Mouse (Mus musculus) forebrain, postnatal 0 days (tissue): ENCODE data around the gene Tctn3. TPM values are rescaled to one million over a fixed set of nuclear protein-coding genes. Genes with fewer than 3 reads are reported as not detected.

Experiments used
- ATAC-seq: fragments of 200-750 bp; cut with Nextera tagmentation; 2 replicates; pipeline ENCODE4 v1.8.0; 2017; ENCODE audit warnings: mild to moderate bottlenecking, moderate library complexity
- DNase-seq: peaks from one replicate; pipeline ENCODE4 v3.0.0-alpha.2; 2015
- H3K27ac ChIP-seq: fragments of 300-500 bp; sonication (generic); 2 replicates; pipeline ENCODE4 v1.5.1; 2014; ENCODE audit warnings: low read depth, mild to moderate bottlenecking, antibody characterized with exemption, low read length, moderate library complexity, mixed read lengths
- H3K27me3 ChIP-seq: fragments of 300-500 bp; sonication (generic); 2 replicates; pipeline ENCODE4 v1.6.1; 2014; ENCODE audit warnings: mild to moderate bottlenecking, low read length, mixed read lengths; ENCODE audit not compliant: insufficient read depth
- H3K36me3 ChIP-seq: fragments of 300-500 bp; sonication (generic); 2 replicates; pipeline ENCODE4 v1.6.1; 2014; ENCODE audit warnings: mild to moderate bottlenecking, moderate library complexity; ENCODE audit not compliant: insufficient read depth
- H3K4me1 ChIP-seq: fragments of 300-500 bp; sonication (generic); 2 replicates; pipeline ENCODE4 v1.6.1; 2014; ENCODE audit warnings: antibody characterized with exemption; ENCODE audit not compliant: insufficient read depth
- H3K4me2 ChIP-seq: fragments of 300-500 bp; sonication (generic); 2 replicates; pipeline ENCODE4 v1.6.1; 2014; ENCODE audit warnings: low read depth, mild to moderate bottlenecking, moderate library complexity
- H3K4me3 ChIP-seq: fragments of 300-500 bp; sonication (generic); 2 replicates; pipeline ENCODE4 v1.5.1; 2014; ENCODE audit warnings: low read depth, low read length, mixed read lengths
- H3K9ac ChIP-seq: fragments of 300-500 bp; sonication (generic); 2 replicates; pipeline ENCODE4 v1.6.1; 2014; ENCODE audit warnings: mild to moderate bottlenecking
- H3K9me3 ChIP-seq: fragments of 300-500 bp; sonication (generic); 2 replicates; pipeline ENCODE4 v1.6.1; 2016; ENCODE audit warnings: low read length
- CTCF ChIP-seq: sonication (generic); IDR thresholded peaks from 2 replicates; pipeline ENCODE4 v1.5.1; 2016; ENCODE audit warnings: antibody characterized with exemption, control low read depth, low read depth
- WGBS: fragments of 180-500 bp; shearing (Covaris S2); extraction: QIAGEN DNeasy Blood & Tissue Kit; methylation state at CpG from one replicate; pipeline ENCODE4 v1.1.7; 2014; 5-methylcytosine and 5-hydroxymethylcytosine counted together
- polyA plus RNA-seq: library from polyadenylated mRNA; unstranded; fragments of >200 nt; fragmentation: Nextera tagmentation; extraction: Ambion mirVana; gene quantifications from 2 replicates; pipeline ENCODE4 v1.2.1, GENCODE M21; 2015
- total RNA-seq: library from RNA; depleted of rRNA; stranded (reverse); fragments of >200 nt; gene quantifications from 2 replicates; pipeline ENCODE4 v1.2.3, GENCODE M21; 2014; rRNA removed

The Tctn3 gene
- total RNA-seq (25.6 and 28.0 TPM in 2 replicates), polyA plus RNA-seq (12.3 and 15.1 TPM in 2 replicates)

DNA sequence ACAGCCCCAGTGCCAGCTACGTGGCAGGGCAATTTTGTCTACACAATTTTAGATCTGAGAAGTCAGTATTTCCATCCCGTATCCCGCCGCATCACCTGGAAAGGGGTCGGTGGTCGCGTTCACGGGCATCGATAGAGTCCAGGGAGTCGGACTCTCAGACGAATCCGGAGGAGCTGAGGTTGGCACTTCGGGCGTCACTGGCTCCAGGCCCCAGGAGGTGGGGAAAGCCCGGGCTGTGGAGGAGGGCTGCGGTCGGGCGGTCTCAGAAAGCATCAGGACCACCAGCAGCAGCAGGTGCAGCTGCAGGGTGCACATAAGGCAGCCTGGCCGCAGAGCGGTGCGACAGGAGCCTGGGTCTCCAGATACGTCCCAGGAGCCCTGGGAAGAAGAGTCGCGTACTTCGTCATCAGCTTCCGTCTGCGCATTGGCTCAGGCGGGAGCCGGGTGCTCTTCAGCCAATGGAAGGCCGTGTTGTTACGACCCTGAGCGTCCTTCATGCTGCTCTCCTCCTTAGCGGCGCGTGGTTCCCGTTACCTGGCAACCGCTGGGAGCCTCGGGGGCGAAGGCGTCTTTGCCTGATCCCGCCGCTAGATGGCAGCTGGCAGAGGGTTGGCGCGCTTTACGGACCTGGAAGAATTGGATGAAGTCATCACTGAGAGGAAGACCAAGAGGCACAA, at the start of gene Tctn3, which contains the start of gene Entpd1:
Tctn3 (minus strand) TSS at position 404 of the 677 bp plus-strand sequence.
Entpd1 (plus strand) TSS at position 537 of the 677 bp plus-strand sequence.
- TF ChIP-seq CTCF: peak; percentile 97
- Histone ChIP-seq H3K27me3 (no peaks in the 10 kb centered on the region), H3K4me1 (peaks cover 4% of the 10 kb centered on the region; the same call in 1 of the 2 replicates), H3K9me3 (no peaks in the 10 kb centered on the region), H3K36me3 (peaks cover 21% of the 10 kb centered on the region), H3K9ac (peak within 1 kb of the TSS; percentile 64), H3K4me3 (peak within 1 kb of the TSS; percentile 69), H3K4me2 (peak within 1 kb of the TSS; percentile 62), H3K27ac (no peak within 1 kb of the TSS)
- under 1% methylated on average over 45 of the region's 45 CpGs for WGBS
- ATAC-seq (peak; percentile 100), DNase-seq (peak; percentile 99)

- Histone ChIP-seq H3K27ac (no peak overlapping the region), H3K36me3 (no peaks in the 10 kb centered on the region), H3K9me3 (no peaks in the 10 kb centered on the region), H3K4me1 (no peaks in the 10 kb centered on the region), H3K9ac (no peak overlapping the region), H3K27me3 (no peaks in the 10 kb centered on the region), H3K4me2 (peak overlapping the region; percentile 51), H3K4me3 (peak overlapping the region; percentile 36; the same call in 1 of the 2 replicates)
- 83% methylated on average over 2 of the region's 2 CpGs for WGBS
- no peak for TF ChIP-seq CTCF
- ATAC-seq (no peak), DNase-seq (no peak)
Observed at GRCm38 (mm10) chr19:40661108-40661507, 49.1 kb upstream of the Tctn3 start.

DNA sequence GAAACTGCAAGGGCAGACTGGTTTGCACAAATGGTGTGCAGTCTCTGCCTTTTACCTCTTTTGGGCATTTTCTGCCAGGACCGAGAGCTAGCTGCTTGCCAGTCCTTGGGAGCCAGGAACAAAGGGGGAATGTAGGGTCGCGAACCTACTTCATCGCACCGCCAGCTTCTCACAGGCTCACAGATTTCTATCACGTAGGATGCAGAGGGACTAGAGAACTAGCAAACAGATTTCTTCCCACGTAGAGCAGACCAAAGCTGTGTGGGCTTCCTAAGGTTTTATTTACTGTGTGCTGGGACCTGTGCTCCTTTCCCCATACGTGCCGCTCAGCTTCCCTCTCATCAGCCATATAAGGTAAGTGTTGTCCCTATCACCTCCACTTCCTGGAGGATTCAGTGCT, 48.5 kb upstream of the Tctn3 start:
- peak; percentile 46 for ATAC-seq
- Histone ChIP-seq H3K4me2 (peak overlapping the region; percentile 51), H3K27ac (peak overlapping the region; percentile 73), H3K4me3 (peak overlapping the region; percentile 36), H3K4me1 (no peaks in the 10 kb centered on the region), H3K9me3 (no peaks in the 10 kb centered on the region), H3K9ac (peak overlapping the region; percentile 52), H3K36me3 (no peaks in the 10 kb centered on the region), H3K27me3 (no peaks in the 10 kb centered on the region)
- 13% methylated on average over 9 of the region's 9 CpGs for WGBS
- no peak for DNase-seq
- TF ChIP-seq CTCF: no peak

DNA sequence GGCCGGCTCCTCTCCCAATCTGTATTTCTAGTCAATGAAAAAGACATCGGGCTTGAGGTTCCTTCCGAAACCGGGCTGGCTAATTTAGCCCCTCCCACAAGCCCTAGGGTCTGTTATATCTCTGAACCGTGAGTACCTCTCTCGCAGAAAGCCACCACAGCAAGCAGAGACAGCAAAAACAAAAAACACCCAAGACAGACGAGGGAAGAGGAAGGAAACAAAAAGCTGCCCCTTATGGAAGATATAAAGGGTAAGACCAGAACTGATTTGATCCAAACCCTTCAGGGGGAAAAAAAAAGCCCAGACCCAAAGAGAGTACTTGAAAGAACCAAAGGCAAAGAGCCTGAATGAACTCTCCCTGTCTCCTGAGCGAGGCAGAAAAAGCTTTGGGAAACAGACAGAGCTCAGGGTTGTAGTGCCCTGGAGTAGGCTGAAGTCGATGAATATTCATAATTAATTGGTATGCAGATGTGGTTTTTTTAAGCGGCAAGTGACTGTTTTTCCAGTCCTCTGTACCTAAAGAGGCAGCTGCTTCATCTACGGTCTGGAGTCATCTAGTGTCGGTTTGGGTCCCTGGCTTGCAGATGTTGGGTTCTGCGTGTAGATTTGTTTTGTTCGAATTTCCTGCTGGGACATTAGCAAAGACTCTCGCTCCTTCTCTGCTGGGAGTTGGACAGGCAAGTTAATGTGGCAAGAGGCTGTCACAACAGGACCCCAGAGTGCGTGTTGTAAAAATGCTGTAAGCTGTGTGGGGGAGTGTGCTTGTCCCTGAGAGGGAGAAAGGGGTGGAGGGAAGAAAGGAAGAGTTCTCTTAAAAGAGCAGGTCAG, 47.8 kb upstream of the Tctn3 start:
- peak overlapping the region; percentile 36 for H3K4me3 ChIP-seq
- TF ChIP-seq CTCF: no peak
- no peaks in the 10 kb centered on the region for H3K9me3 ChIP-seq
- H3K4me2 ChIP-seq: peak overlapping the region; percentile 51
- H3K27me3 ChIP-seq: no peaks in the 10 kb centered on the region
- no peaks in the 10 kb centered on the region for H3K4me1 ChIP-seq
- peak overlapping the region; percentile 73 for H3K27ac ChIP-seq
- DNase-seq (peak; percentile 57), ATAC-seq (peak; percentile 87)
- WGBS: 0% methylated on average over 16 of the region's 16 CpGs
- no peaks in the 10 kb centered on the region for H3K36me3 ChIP-seq
- H3K9ac ChIP-seq: peak overlapping the region; percentile 52

DNA sequence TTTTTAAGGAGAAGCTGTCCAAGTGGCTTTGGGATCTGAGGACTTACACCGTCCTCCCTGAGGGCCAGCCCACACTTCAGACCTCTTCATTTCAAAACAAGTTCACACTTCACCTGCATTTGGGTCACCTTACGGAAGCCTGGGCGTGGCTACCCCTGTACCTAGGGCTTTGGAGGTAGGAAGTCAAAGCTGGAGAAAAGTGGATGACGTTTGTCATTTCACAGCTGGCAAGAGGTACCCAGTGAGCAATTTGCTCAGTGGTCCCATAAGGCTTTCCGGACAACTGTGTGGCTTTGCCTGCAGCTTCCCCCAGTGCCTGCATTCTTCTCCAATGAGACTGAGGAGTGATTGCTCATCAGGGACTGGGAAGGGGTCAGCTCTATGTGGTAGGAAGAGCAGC, 46.9 kb upstream of the Tctn3 start:
- 66% methylated on average over 5 of the region's 5 CpGs for WGBS
- Histone ChIP-seq H3K9ac (no peak overlapping the region), H3K27me3 (no peaks in the 10 kb centered on the region), H3K4me3 (no peak overlapping the region), H3K9me3 (no peaks in the 10 kb centered on the region), H3K36me3 (no peaks in the 10 kb centered on the region), H3K4me2 (0 out of 2 replicates have a peak overlapping the region, but pooled peaks have one; percentile 51), H3K4me1 (no peaks in the 10 kb centered on the region), H3K27ac (no peak overlapping the region)
- DNase-seq (no peak), ATAC-seq (no peak)
- TF ChIP-seq CTCF: no peak

GRCm38 (mm10) chr19:40658281-40658680, 46.2 kb upstream of the Tctn3 start:
- Histone ChIP-seq H3K27me3 (no peaks in the 10 kb centered on the region), H3K4me1 (no peaks in the 10 kb centered on the region), H3K4me3 (no peak overlapping the region), H3K9ac (no peak overlapping the region), H3K9me3 (no peaks in the 10 kb centered on the region), H3K27ac (no peak overlapping the region), H3K36me3 (no peaks in the 10 kb centered on the region), H3K4me2 (no peak overlapping the region)
- no peak for TF ChIP-seq CTCF
- 68% methylated on average over 6 of the region's 6 CpGs for WGBS
- DNase-seq: no peak
- no peak for ATAC-seq

DNA sequence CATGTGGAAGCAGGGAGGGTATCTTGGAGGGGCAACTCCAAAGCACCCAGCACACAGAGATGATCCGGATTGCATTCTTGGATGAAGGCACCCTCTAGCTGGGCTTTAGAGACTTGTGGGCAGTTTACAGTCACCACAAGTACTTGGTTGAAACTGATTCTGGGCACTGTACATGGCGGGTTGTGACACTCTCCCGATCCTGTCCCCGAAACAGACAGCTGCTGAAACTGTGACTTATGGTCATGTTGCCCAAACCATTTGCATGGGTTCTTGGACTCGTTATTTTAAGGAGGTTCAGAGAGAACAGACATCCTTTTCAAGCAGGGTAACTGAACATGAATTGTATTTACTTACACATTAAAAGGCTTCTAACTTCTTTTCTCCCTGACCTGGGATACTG, 44.2 kb upstream of the Tctn3 start:
- H3K27me3 ChIP-seq: no peaks in the 10 kb centered on the region
- no peak overlapping the region for H3K9ac ChIP-seq
- H3K4me2 ChIP-seq: no peak overlapping the region
- H3K27ac ChIP-seq: no peak overlapping the region
- no peak for TF ChIP-seq CTCF
- no peaks in the 10 kb centered on the region for H3K36me3 ChIP-seq
- ATAC-seq (no peak), DNase-seq (no peak)
- no peaks in the 10 kb centered on the region for H3K9me3 ChIP-seq
- H3K4me1 ChIP-seq: no peaks in the 10 kb centered on the region
- H3K4me3 ChIP-seq: no peak overlapping the region
- WGBS: 87% methylated on average over 5 of the region's 5 CpGs
